Mouse (Mus musculus): ENCODE measurements at regions not wholly inside any gene's neighbourhood (a gene's known extent, or its start where the extent isn't known, plus 50 kb on each side); places are given as distances from the start of the nearest gene placed in this dataset.

- no peak for TF ChIP-seq MAX (IDR thresholded peaks at IDR 0.05)
- no peak for TF ChIP-seq CTCF (IDR thresholded peaks at IDR 0.05; ENCODE audit: control insufficient read depth, insufficient read depth, insufficient read length)
- no peak for TF ChIP-seq CEBPB (IDR thresholded peaks at IDR 0.05; ENCODE audit: low read depth)
- TF ChIP-seq MYOG (IDR thresholded peaks at IDR 0.05; ENCODE audit: control insufficient read depth, extremely low read depth, insufficient read length): no peak
- TF ChIP-seq USF1 (IDR thresholded peaks at IDR 0.05; ENCODE audit: low read depth): no peak
- no peak for TF ChIP-seq MYOD1 (IDR thresholded peaks at IDR 0.05; ENCODE audit: control insufficient read depth, insufficient read length, low read depth)
- no peak for TF ChIP-seq FOSL1 (IDR thresholded peaks at IDR 0.05; ENCODE audit: insufficient read depth, low read length, poor library complexity, severe bottlenecking)
- H3K79me3 ChIP-seq (ENCODE audit: low read depth): no peaks in the 10 kb centered on the region
- H3K4me3 ChIP-seq (ENCODE audit: insufficient read depth, poor library complexity, severe bottlenecking): no peak overlapping the region
These were observed 202.8 kb downstream of the Gm19410 start for GRCm38 (mm10) chr8:35968341-35968740.

GRCm38 (mm10) chr8:35971082-35971481, 205.5 kb downstream of the Gm19410 start:
- H3K36me3 ChIP-seq (ENCODE audit: control insufficient read depth, insufficient read depth): no peaks in the 10 kb centered on the region
- H3K4me3 ChIP-seq (ENCODE audit: insufficient read depth, poor library complexity, severe bottlenecking): no peak overlapping the region
- no peak overlapping the region for H3ac ChIP-seq (ENCODE audit: control insufficient read depth, insufficient read length, low read depth)
- H3K27me3 ChIP-seq (ENCODE audit: control insufficient read depth, insufficient read depth, insufficient read length): no peaks in the 10 kb centered on the region
- no peaks in the 10 kb centered on the region for H3K79me3 ChIP-seq (ENCODE audit: low read depth)
- H3K79me2 ChIP-seq (ENCODE audit: control insufficient read depth, insufficient read depth): no peaks in the 10 kb centered on the region
- no peak for TF ChIP-seq FOSL1 (IDR thresholded peaks at IDR 0.05; ENCODE audit: insufficient read depth, low read length, poor library complexity, severe bottlenecking)
- no peak for TF ChIP-seq USF1 (IDR thresholded peaks at IDR 0.05; ENCODE audit: low read depth)
- no peak for TF ChIP-seq MYOG (IDR thresholded peaks at IDR 0.05; ENCODE audit: control insufficient read depth, extremely low read depth, insufficient read length)
- no peak for TF ChIP-seq MYOD1 (IDR thresholded peaks at IDR 0.05; ENCODE audit: control insufficient read depth, insufficient read length, low read depth)
- no peak for TF ChIP-seq MAX (IDR thresholded peaks at IDR 0.05)
- no peak for TF ChIP-seq CEBPB (IDR thresholded peaks at IDR 0.05; ENCODE audit: low read depth)

More at GRCm38 (mm10) chr8:35968341-35968740, 202.8 kb downstream of the Gm19410 start:
- H3K27me3 ChIP-seq (ENCODE audit: control insufficient read depth, insufficient read depth, insufficient read length): no peaks in the 10 kb centered on the region
- H3ac ChIP-seq (ENCODE audit: control insufficient read depth, insufficient read length, low read depth): no peak overlapping the region
- no peaks in the 10 kb centered on the region for H3K36me3 ChIP-seq (ENCODE audit: control insufficient read depth, insufficient read depth)
- no peaks in the 10 kb centered on the region for H3K79me2 ChIP-seq (ENCODE audit: control insufficient read depth, insufficient read depth)

GRCm38 (mm10) chr8:35974323-35975029, 208.9 kb downstream of the Gm19410 start:
- H3K4me3 ChIP-seq (ENCODE audit: insufficient read depth, poor library complexity, severe bottlenecking): no peak overlapping the region
- H3K79me2 ChIP-seq (ENCODE audit: control insufficient read depth, insufficient read depth): no peaks in the 10 kb centered on the region
- no peaks in the 10 kb centered on the region for H3K27me3 ChIP-seq (ENCODE audit: control insufficient read depth, insufficient read depth, insufficient read length)
- no peak overlapping the region for H3ac ChIP-seq (ENCODE audit: control insufficient read depth, insufficient read length, low read depth)
- no peaks in the 10 kb centered on the region for H3K36me3 ChIP-seq (ENCODE audit: control insufficient read depth, insufficient read depth)
- no peak for TF ChIP-seq FOSL1 (IDR thresholded peaks at IDR 0.05; ENCODE audit: insufficient read depth, low read length, poor library complexity, severe bottlenecking)
- TF ChIP-seq MAX (IDR thresholded peaks at IDR 0.05): no peak
- TF ChIP-seq MYOD1 (IDR thresholded peaks at IDR 0.05; ENCODE audit: control insufficient read depth, insufficient read length, low read depth): no peak
- no peak for TF ChIP-seq CTCF (IDR thresholded peaks at IDR 0.05; ENCODE audit: control insufficient read depth, insufficient read depth, insufficient read length)
- no peak for TF ChIP-seq MYOG (IDR thresholded peaks at IDR 0.05; ENCODE audit: control insufficient read depth, extremely low read depth, insufficient read length)
- no peak for TF ChIP-seq USF1 (IDR thresholded peaks at IDR 0.05; ENCODE audit: low read depth)
- no peak for TF ChIP-seq CEBPB (IDR thresholded peaks at IDR 0.05; ENCODE audit: low read depth)
- H3K79me3 ChIP-seq (ENCODE audit: low read depth): no peaks in the 10 kb centered on the region

GRCm38 (mm10) chr8:35979638-35980255, 214.2 kb downstream of the Gm19410 start:
- TF ChIP-seq MAX (IDR thresholded peaks at IDR 0.05) (no peak), MYOG (IDR thresholded peaks at IDR 0.05; ENCODE audit: control insufficient read depth, extremely low read depth, insufficient read length) (no peak), USF1 (IDR thresholded peaks at IDR 0.05; ENCODE audit: low read depth) (no peak)
- Histone ChIP-seq H3K79me2 (ENCODE audit: control insufficient read depth, insufficient read depth) (no peaks in the 10 kb centered on the region), H3K36me3 (ENCODE audit: control insufficient read depth, insufficient read depth) (no peaks in the 10 kb centered on the region), H3K27me3 (ENCODE audit: control insufficient read depth, insufficient read depth, insufficient read length) (no peaks in the 10 kb centered on the region), H3K4me3 (ENCODE audit: insufficient read depth, poor library complexity, severe bottlenecking) (no peak overlapping the region), H3ac (ENCODE audit: control insufficient read depth, insufficient read length, low read depth) (no peak overlapping the region), H3K79me3 (ENCODE audit: low read depth) (no peaks in the 10 kb centered on the region)

GRCm38 (mm10) chr8:35983083-35983482, 217.5 kb downstream of the Gm19410 start:
- H3K4me3 ChIP-seq (ENCODE audit: insufficient read depth, poor library complexity, severe bottlenecking): no peak overlapping the region
- H3K79me3 ChIP-seq (ENCODE audit: low read depth): no peaks in the 10 kb centered on the region
- no peak for TF ChIP-seq MYOG (IDR thresholded peaks at IDR 0.05; ENCODE audit: control insufficient read depth, extremely low read depth, insufficient read length)
- no peak for TF ChIP-seq USF1 (IDR thresholded peaks at IDR 0.05; ENCODE audit: low read depth)
- TF ChIP-seq CTCF (IDR thresholded peaks at IDR 0.05; ENCODE audit: control insufficient read depth, insufficient read depth, insufficient read length): no peak
- no peak for TF ChIP-seq CEBPB (IDR thresholded peaks at IDR 0.05; ENCODE audit: low read depth)
- TF ChIP-seq MYOD1 (IDR thresholded peaks at IDR 0.05; ENCODE audit: control insufficient read depth, insufficient read length, low read depth): no peak
- TF ChIP-seq FOSL1 (IDR thresholded peaks at IDR 0.05; ENCODE audit: insufficient read depth, low read length, poor library complexity, severe bottlenecking): no peak
- TF ChIP-seq MAX (IDR thresholded peaks at IDR 0.05): no peak
- H3K79me2 ChIP-seq (ENCODE audit: control insufficient read depth, insufficient read depth): no peaks in the 10 kb centered on the region
- no peaks in the 10 kb centered on the region for H3K36me3 ChIP-seq (ENCODE audit: control insufficient read depth, insufficient read depth)
- no peaks in the 10 kb centered on the region for H3K27me3 ChIP-seq (ENCODE audit: control insufficient read depth, insufficient read depth, insufficient read length)
- H3ac ChIP-seq (ENCODE audit: control insufficient read depth, insufficient read length, low read depth): no peak overlapping the region
